Mouse (Mus musculus) lung, postnatal 0 days (tissue): ENCODE measurements around the gene Sec23ip. TPM values are rescaled to one million over a fixed set of nuclear protein-coding genes. Genes with fewer than 3 reads are reported as not detected.
"Not testable (repeated sequence)": the region's sequence is repeated elsewhere in the genome, so short reads cannot be mapped to it uniquely, and the experiment has no call there.

Source experiments
- ATAC-seq: fragments of 200-750 bp; cut with Nextera tagmentation; 2 replicates; pipeline ENCODE4 v1.8.0; 2017; ENCODE audit warnings: moderate library complexity
- DNase-seq: peaks from one replicate; pipeline ENCODE4 v3.0.0-alpha.2; 2016; ENCODE audit warnings: low spot score
- H3K27ac ChIP-seq: fragments of 300-500 bp; sonication (generic); 2 replicates; pipeline ENCODE4 v1.5.1; 2014; ENCODE audit warnings: antibody characterized with exemption, mild to moderate bottlenecking, low read length, mixed read lengths
- H3K27me3 ChIP-seq: fragments of 300-500 bp; sonication (generic); replicated peaks from 2 replicates; pipeline ENCODE4 v1.6.1; 2014; ENCODE audit warnings: low read length, mixed read lengths; ENCODE audit not compliant: insufficient read depth
- H3K36me3 ChIP-seq: fragments of 300-500 bp; sonication (generic); 2 replicates; pipeline ENCODE4 v1.6.1; 2014; ENCODE audit warnings: low read length, mixed read lengths; ENCODE audit not compliant: insufficient read depth
- H3K4me1 ChIP-seq: fragments of 300-500 bp; sonication (generic); 2 replicates; pipeline ENCODE4 v1.6.1; 2014; ENCODE audit warnings: antibody characterized with exemption, low read depth, low read length, mixed read lengths; ENCODE audit not compliant: insufficient read depth
- H3K4me2 ChIP-seq: fragments of 300-500 bp; sonication (generic); replicated peaks from 2 replicates; pipeline ENCODE4 v1.6.1; 2014; ENCODE audit warnings: low read depth, mild to moderate bottlenecking, low read length, moderate library complexity, mixed read lengths
- H3K4me3 ChIP-seq: fragments of 300-500 bp; sonication (generic); 2 replicates; pipeline ENCODE4 v1.5.1; 2014; ENCODE audit warnings: low read depth, low read length
- H3K9ac ChIP-seq: fragments of 300-500 bp; sonication (generic); replicated peaks from 2 replicates; pipeline ENCODE4 v1.6.1; 2014; ENCODE audit warnings: low read depth, mild to moderate bottlenecking
- H3K9me3 ChIP-seq: fragments of 300-500 bp; sonication (generic); 2 replicates; pipeline ENCODE4 v1.6.1; 2016; ENCODE audit warnings: low read length, mixed read lengths
- CTCF ChIP-seq: IDR thresholded peaks from 2 replicates; pipeline ENCODE4 v1.5.1; 2016; ENCODE audit warnings: antibody characterized with exemption, mild to moderate bottlenecking
- EP300 ChIP-seq: IDR thresholded peaks from 2 replicates; pipeline ENCODE4 v1.6.1; 2016; ENCODE audit warnings: antibody characterized with exemption, mild to moderate bottlenecking, control low read depth
- WGBS: fragments of 180-500 bp; shearing (Covaris S2); extraction: QIAGEN DNeasy Blood & Tissue Kit; methylation state at CpG from one replicate; pipeline ENCODE4 v1.1.7; 2014; 5-methylcytosine and 5-hydroxymethylcytosine counted together
- polyA plus RNA-seq: library from polyadenylated mRNA; unstranded; fragments of >200 nt; fragmentation: Nextera tagmentation; extraction: Ambion mirVana; gene quantifications from 2 replicates; pipeline ENCODE4 v1.2.1, GENCODE M21; 2015

Gene Sec23ip
- polyA plus RNA-seq: 22.7 and 24.1 TPM in 2 replicates

- Histone ChIP-seq H3K36me3 (no peaks in the 10 kb centered on the region), H3K4me2 (peak within 1 kb of the TSS; percentile 84), H3K9me3 (no peaks in the 10 kb centered on the region), H3K27me3 (no peaks in the 10 kb centered on the region), H3K27ac (peak within 1 kb of the TSS; percentile 83), H3K9ac (peak within 1 kb of the TSS; percentile 93), H3K4me3 (peak within 1 kb of the TSS; percentile 93), H3K4me1 (peaks cover 10% of the 10 kb centered on the region; the same call in 1 of the 2 replicates)
- DNase-seq (peak; percentile 98), ATAC-seq (peak; percentile 85)
- under 1% methylated on average over 55 of the region's 55 CpGs for WGBS
- TF ChIP-seq EP300: peak; percentile 95
- TF ChIP-seq CTCF: no peak
These were observed at the start of gene Sec23ip for GRCm38 (mm10) chr7:128744684-128745485. Sec23ip (plus strand) TSS chr7:128744943.

DNA sequence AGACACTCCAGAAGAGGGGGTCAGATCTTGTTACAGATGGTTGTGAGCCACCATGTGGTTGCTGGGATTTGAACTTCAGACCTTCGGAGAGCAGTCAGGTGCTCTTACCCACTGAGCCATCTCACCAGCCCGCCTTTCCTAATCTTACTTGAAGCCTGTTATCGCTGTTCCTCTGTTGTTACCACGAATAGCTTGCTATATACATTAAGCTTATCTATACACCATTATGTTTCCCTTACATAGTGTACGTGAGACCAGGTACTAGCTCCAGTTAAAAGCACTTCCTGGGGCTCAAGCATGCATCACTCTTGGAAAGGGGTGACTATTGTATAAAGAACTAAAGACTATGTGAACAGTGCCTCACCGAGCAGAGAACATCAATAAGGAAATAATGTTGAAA, 44.8 kb upstream of the Sec23ip start:
- 77% methylated on average over 6 of the region's 6 CpGs for WGBS
- not testable (repeated sequence) for ATAC-seq, H3K27ac ChIP-seq, DNase-seq, H3K4me1 ChIP-seq, H3K4me3 ChIP-seq, H3K9me3 ChIP-seq, H3K4me2 ChIP-seq, H3K9ac ChIP-seq, H3K27me3 ChIP-seq
- peaks cover 41% of the 10 kb centered on the region; the same call in 1 of the 2 replicates for H3K36me3 ChIP-seq

- no peaks in the 10 kb centered on the region for H3K9me3 ChIP-seq
- no peak overlapping the region for H3K9ac ChIP-seq
- TF ChIP-seq CTCF: peak; percentile 97
- TF ChIP-seq EP300: no peak
- H3K4me3 ChIP-seq: no peak overlapping the region
- no peaks in the 10 kb centered on the region for H3K4me1 ChIP-seq
- no peak overlapping the region for H3K4me2 ChIP-seq
- ATAC-seq (peak; percentile 69), DNase-seq (peak; percentile 73)
- no peak overlapping the region for H3K27ac ChIP-seq
- no peaks in the 10 kb centered on the region for H3K27me3 ChIP-seq
- WGBS: 20% methylated on average over 4 of the region's 4 CpGs
- peaks cover 62% of the 10 kb centered on the region; the same call in 1 of the 2 replicates for H3K36me3 ChIP-seq
These were observed 39.0 kb upstream of the Sec23ip start for GRCm38 (mm10) chr7:128705735-128706134.

GRCm38 (mm10) chr7:128717991-128718390, 26.8 kb upstream of the Sec23ip start:
- DNase-seq (peak; percentile 77), ATAC-seq (peak; percentile 70)
- Histone ChIP-seq H3K27ac (0 out of 2 replicates have a peak overlapping the region, but pooled peaks have one; percentile 43), H3K9ac (no peak overlapping the region), H3K4me1 (no peaks in the 10 kb centered on the region), H3K27me3 (no peaks in the 10 kb centered on the region), H3K4me2 (no peak overlapping the region), H3K9me3 (no peaks in the 10 kb centered on the region), H3K36me3 (peaks cover 29% of the 10 kb centered on the region; the same call in 1 of the 2 replicates), H3K4me3 (no peak overlapping the region)
- TF ChIP-seq EP300 (no peak), CTCF (no peak)
- WGBS: 44% methylated on average over 4 of the region's 4 CpGs

- peak; percentile 96 for DNase-seq
- peak overlapping the region; percentile 39; the same call in 1 of the 2 replicates for H3K27ac ChIP-seq
These were observed 20.0 kb upstream of the Sec23ip start for GRCm38 (mm10) chr7:128724761-128725160.

DNA sequence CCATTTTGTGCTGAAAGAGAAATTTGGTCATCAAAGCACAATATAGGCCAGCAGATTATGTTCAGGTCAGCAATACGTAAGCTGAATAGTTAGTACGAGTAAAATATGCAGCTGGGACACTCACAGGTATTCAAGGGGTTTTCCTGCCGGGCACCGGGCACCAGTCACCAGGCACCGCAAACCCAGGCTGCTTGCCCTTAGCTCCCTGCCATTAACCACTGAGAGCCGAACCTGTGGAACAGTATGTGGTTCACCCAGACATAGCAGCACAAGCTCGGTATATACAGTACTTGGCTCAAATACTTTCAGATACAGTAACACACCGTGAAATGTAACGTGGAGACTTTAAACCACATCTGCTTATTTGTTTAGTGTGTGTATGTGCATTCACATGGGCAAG, 19.6 kb upstream of the Sec23ip start:
- Histone ChIP-seq H3K27ac (peak overlapping the region; percentile 39; the same call in 1 of the 2 replicates), H3K9ac (no peak overlapping the region), H3K9me3 (no peaks in the 10 kb centered on the region), H3K36me3 (0 out of 2 replicates have a peak, but pooled peaks cover 4% of the 10 kb centered on the region), H3K4me1 (no peaks in the 10 kb centered on the region), H3K4me2 (0 out of 2 replicates have a peak overlapping the region, but pooled peaks have one; percentile 19), H3K4me3 (no peak overlapping the region), H3K27me3 (no peaks in the 10 kb centered on the region)
- ATAC-seq (peak; percentile 59), DNase-seq (no peak)
- 70% methylated on average over 9 of the region's 9 CpGs for WGBS
- no peak for TF ChIP-seq CTCF
- no peak for TF ChIP-seq EP300

More at GRCm38 (mm10) chr7:128724761-128725160, 20.0 kb upstream of the Sec23ip start:
- no peak overlapping the region for H3K4me3 ChIP-seq
- TF ChIP-seq CTCF: peak; percentile 91
- TF ChIP-seq EP300: no peak
- ATAC-seq: peak; percentile 96
- no peaks in the 10 kb centered on the region for H3K9me3 ChIP-seq
- H3K9ac ChIP-seq: no peak overlapping the region
- H3K27me3 ChIP-seq: no peaks in the 10 kb centered on the region
- WGBS: 19% methylated on average over 4 of the region's 4 CpGs
- H3K36me3 ChIP-seq: peaks cover 4% of the 10 kb centered on the region; the same call in 1 of the 2 replicates
- H3K4me2 ChIP-seq: 0 out of 2 replicates have a peak overlapping the region, but pooled peaks have one; percentile 19
- no peaks in the 10 kb centered on the region for H3K4me1 ChIP-seq
